Mouse (Mus musculus) cerebellum, adult 11 months (tissue): Measurements from ENCODE around the gene Wrb.
A peak's percentile ranks its signal among the peaks of the same experiment; 100 is the strongest.
"Not testable (repeated sequence)": the region's sequence is repeated elsewhere in the genome, so short reads cannot be mapped to it uniquely, and the experiment has no call there.

ENCODE experiments used
- DNase-seq: peaks from one replicate; pipeline ENCODE4 v3.0.0; 2022

The Wrb gene

GRCm38 (mm10) chr16:96145110-96145800 is at the start of gene Wrb:
Gene Wrb (plus strand): TSS chr16:96145407.
- DNase-seq, result peak; percentile 100

- no peak for DNase-seq
These were observed 49.2 kb upstream of the Wrb start for GRCm38 (mm10) chr16:96095966-96096365.

- DNase-seq, result not testable (repeated sequence)
These were observed 47.4 kb upstream of the Wrb start for GRCm38 (mm10) chr16:96097811-96098210.

GRCm38 (mm10) chr16:96103036-96103435 is 42.2 kb upstream of the Wrb start:
- no peak for DNase-seq

GRCm38 (mm10) chr16:96109673-96110072 is 35.5 kb upstream of the Wrb start:
- no peak for DNase-seq

GRCm38 (mm10) chr16:96110655-96111345 is 34.4 kb upstream of the Wrb start:
- DNase-seq, result no peak

- DNase-seq, result no peak
These were observed 32.4 kb upstream of the Wrb start for GRCm38 (mm10) chr16:96112769-96113168.

- no peak for DNase-seq
These were observed 30.5 kb upstream of the Wrb start for GRCm38 (mm10) chr16:96114729-96115128.

- DNase-seq, result no peak
These were observed 25.1 kb upstream of the Wrb start for GRCm38 (mm10) chr16:96120022-96120623.

- peak; percentile 34 for DNase-seq
These were observed 18.5 kb upstream of the Wrb start for GRCm38 (mm10) chr16:96126684-96127171.

GRCm38 (mm10) chr16:96127288-96127656 is 17.9 kb upstream of the Wrb start:
- DNase-seq, result no peak

- peak; percentile 95 for DNase-seq
These were observed 17.4 kb upstream of the Wrb start, which contains the start of gene Hmgn1 for GRCm38 (mm10) chr16:96127657-96128344. Gene Hmgn1 (minus strand): TSS chr16:96127729.

- DNase-seq, result no peak
These were observed 16.7 kb upstream of the Wrb start for GRCm38 (mm10) chr16:96128466-96128865.

- DNase-seq, result not testable (repeated sequence)
These were observed 478 bp upstream of the Wrb start for GRCm38 (mm10) chr16:96144748-96145109.

- no peak for DNase-seq
These were observed 607 bp downstream of the Wrb start for GRCm38 (mm10) chr16:96145814-96146213.

GRCm38 (mm10) chr16:96148834-96149233 is 3.6 kb downstream of the Wrb start:
- no peak for DNase-seq

- no peak for DNase-seq
These were observed 4.1 kb downstream of the Wrb start for GRCm38 (mm10) chr16:96149311-96149710.

GRCm38 (mm10) chr16:96150995-96151394 is 5.8 kb downstream of the Wrb start:
- no peak for DNase-seq

- DNase-seq, result peak; percentile 83
These were observed 6.3 kb downstream of the Wrb start for GRCm38 (mm10) chr16:96151551-96151950.

GRCm38 (mm10) chr16:96154476-96154875 is 9.3 kb downstream of the Wrb start:
- no peak for DNase-seq

- no peak for DNase-seq
These were observed 10.8 kb downstream of the Wrb start for GRCm38 (mm10) chr16:96156019-96156418.

- DNase-seq, result no peak
These were observed 12.0 kb downstream of the Wrb start for GRCm38 (mm10) chr16:96157171-96157570.

GRCm38 (mm10) chr16:96158511-96159080 is 13.4 kb downstream of the Wrb start:
- no peak for DNase-seq
